Mouse (Mus musculus): ENCODE data around the gene Gm20683. TPM values are rescaled to one million over a fixed set of nuclear protein-coding genes. Genes with fewer than 3 reads are reported as not detected.

The Gm20683 gene
- polyA plus RNA-seq, 1 experiment from 2014 or later = 14.0 TPM

GRCm38 (mm10) chr17:25879750-25880149 lies 38.2 kb upstream of the Gm20683 start:
- Histone ChIP-seq H3K36me3 (peaks cover 11% of the 10 kb centered on the region), H3K9ac (no peak overlapping the region)

GRCm38 (mm10) chr17:25879261-25879660 lies 37.7 kb upstream of the Gm20683 start:
- Histone ChIP-seq H3K36me3 (peaks cover 11% of the 10 kb centered on the region), H3K9ac (no peak overlapping the region), H3K4me2 (no peak overlapping the region), H3K4me1 (replicated peaks) (peaks cover 37% of the 10 kb centered on the region), H3K27ac (replicated peaks) (no peak overlapping the region), H3K4me3 (no peak overlapping the region), H3K9me3 (no peaks in the 10 kb centered on the region), H3K27me3 (no peaks in the 10 kb centered on the region)
- no peak for ATAC-seq (ENCODE audit: low FRiP score, low read depth)
- WGBS = 45% methylated on average over 4 of the region's 4 CpGs

More at GRCm38 (mm10) chr17:25879750-25880149, 38.2 kb upstream of the Gm20683 start:
- no peaks in the 10 kb centered on the region for H3K9me3 ChIP-seq
- H3K27ac ChIP-seq (replicated peaks) = no peak overlapping the region
- no peak for ATAC-seq (ENCODE audit: low FRiP score, low read depth)
- no peaks in the 10 kb centered on the region for H3K27me3 ChIP-seq
- 61% methylated on average over 8 of the region's 8 CpGs for WGBS
- H3K4me1 ChIP-seq (replicated peaks) = peaks cover 36% of the 10 kb centered on the region
- no peak overlapping the region for H3K4me3 ChIP-seq
- H3K4me2 ChIP-seq = no peak overlapping the region

GRCm38 (mm10) chr17:25878611-25879180 lies 37.1 kb upstream of the Gm20683 start:
- Histone ChIP-seq H3K9ac (no peak overlapping the region), H3K9me3 (no peaks in the 10 kb centered on the region), H3K4me2 (no peak overlapping the region), H3K27ac (replicated peaks) (no peak overlapping the region), H3K4me3 (no peak overlapping the region), H3K36me3 (peaks cover 9% of the 10 kb centered on the region), H3K27me3 (no peaks in the 10 kb centered on the region), H3K4me1 (replicated peaks) (peaks cover 42% of the 10 kb centered on the region)
- WGBS = 84% methylated on average over 19 of the region's 19 CpGs
- ATAC-seq (ENCODE audit: low FRiP score, low read depth) = no peak

GRCm38 (mm10) chr17:25877741-25878610 lies 36.4 kb upstream of the Gm20683 start:
- no peak overlapping the region for H3K4me3 ChIP-seq
- 93% methylated on average over 32 of the region's 32 CpGs for WGBS
- H3K36me3 ChIP-seq = 0 out of 2 replicates have a peak, but pooled peaks cover 3% of the 10 kb centered on the region
- no peak overlapping the region for H3K4me2 ChIP-seq
- H3K9ac ChIP-seq = no peak overlapping the region
- H3K27me3 ChIP-seq = no peaks in the 10 kb centered on the region
- H3K4me1 ChIP-seq (replicated peaks) = peaks cover 43% of the 10 kb centered on the region
- no peaks in the 10 kb centered on the region for H3K9me3 ChIP-seq
- no peak for ATAC-seq (ENCODE audit: low FRiP score, low read depth)
- no peak overlapping the region for H3K27ac ChIP-seq (replicated peaks)

GRCm38 (mm10) chr17:25877025-25877424 lies 35.5 kb upstream of the Gm20683 start:
- no peak overlapping the region for H3K27ac ChIP-seq (replicated peaks)
- peak overlapping the region; percentile 90; the same call in 1 of the 2 replicates for H3K4me2 ChIP-seq
- 89% methylated on average over 3 of the region's 3 CpGs for WGBS
- H3K4me3 ChIP-seq = no peak overlapping the region
- H3K9ac ChIP-seq = no peak overlapping the region
- ATAC-seq (ENCODE audit: low FRiP score, low read depth) = no peak
- H3K27me3 ChIP-seq = no peaks in the 10 kb centered on the region
- peaks cover 43% of the 10 kb centered on the region for H3K4me1 ChIP-seq (replicated peaks)
- H3K36me3 ChIP-seq = 0 out of 2 replicates have a peak, but pooled peaks cover 3% of the 10 kb centered on the region
- H3K9me3 ChIP-seq = no peaks in the 10 kb centered on the region

GRCm38 (mm10) chr17:25876347-25876915 lies 34.9 kb upstream of the Gm20683 start:
- no peaks in the 10 kb centered on the region for H3K9me3 ChIP-seq
- no peaks in the 10 kb centered on the region for H3K27me3 ChIP-seq
- ATAC-seq (ENCODE audit: low FRiP score, low read depth) = no peak
- peak overlapping the region; percentile 85 for H3K9ac ChIP-seq
- WGBS = 61% methylated on average over 10 of the region's 10 CpGs
- 0 out of 2 replicates have a peak, but pooled peaks cover 3% of the 10 kb centered on the region for H3K36me3 ChIP-seq
- peak overlapping the region; percentile 90 for H3K4me2 ChIP-seq
- peak overlapping the region; percentile 64 for H3K4me3 ChIP-seq
- H3K4me1 ChIP-seq (replicated peaks) = peaks cover 43% of the 10 kb centered on the region
- peak overlapping the region; percentile 95; the same call in 1 of the 2 replicates for H3K27ac ChIP-seq (replicated peaks)

- Histone ChIP-seq H3K4me2 (peak overlapping the region; percentile 90), H3K36me3 (0 out of 2 replicates have a peak, but pooled peaks cover 3% of the 10 kb centered on the region), H3K9ac (peak overlapping the region; percentile 85), H3K9me3 (no peaks in the 10 kb centered on the region), H3K4me3 (peak overlapping the region; percentile 64), H3K27me3 (no peaks in the 10 kb centered on the region), H3K27ac (replicated peaks) (peak overlapping the region; percentile 95), H3K4me1 (replicated peaks) (peaks cover 34% of the 10 kb centered on the region)
- WGBS = under 1% methylated on average over 59 of the region's 59 CpGs
- peak; percentile 89 for ATAC-seq (ENCODE audit: low FRiP score, low read depth)
Observed at GRCm38 (mm10) chr17:25875171-25876136, 33.9 kb upstream of the Gm20683 start.

- ATAC-seq (ENCODE audit: low FRiP score, low read depth) = peak; percentile 67
- under 1% methylated on average over 25 of the region's 25 CpGs for WGBS
- Histone ChIP-seq H3K4me2 (peak within 1 kb of the TSS; percentile 90), H3K27ac (replicated peaks) (peak within 1 kb of the TSS; percentile 95), H3K27me3 (no peaks in the 10 kb centered on the region), H3K4me1 (replicated peaks) (peaks cover 27% of the 10 kb centered on the region), H3K9ac (peak within 1 kb of the TSS; percentile 85), H3K36me3 (0 out of 2 replicates have a peak, but pooled peaks cover 3% of the 10 kb centered on the region), H3K9me3 (no peaks in the 10 kb centered on the region), H3K4me3 (peak within 1 kb of the TSS; percentile 64)
Observed at GRCm38 (mm10) chr17:25874721-25875170, 33.2 kb upstream of the Gm20683 start, which contains the start of gene Mettl26. TSS of gene Mettl26 (plus strand) at chr17:25875074.

GRCm38 (mm10) chr17:25874148-25874720 lies 32.7 kb upstream of the Gm20683 start:
- H3K4me2 ChIP-seq = peak overlapping the region; percentile 90
- H3K27ac ChIP-seq (replicated peaks) = peak overlapping the region; percentile 95
- H3K27me3 ChIP-seq = no peaks in the 10 kb centered on the region
- H3K4me3 ChIP-seq = peak overlapping the region; percentile 64
- WGBS = 6% methylated on average over 14 of the region's 14 CpGs
- H3K9me3 ChIP-seq = no peaks in the 10 kb centered on the region
- peak; percentile 15; the same call in 1 of the 2 replicates for ATAC-seq (ENCODE audit: low FRiP score, low read depth)
- H3K4me1 ChIP-seq (replicated peaks) = peaks cover 26% of the 10 kb centered on the region
- H3K9ac ChIP-seq = peak overlapping the region; percentile 61
- H3K36me3 ChIP-seq = 0 out of 2 replicates have a peak, but pooled peaks cover 3% of the 10 kb centered on the region

GRCm38 (mm10) chr17:25873405-25874147 lies 32.0 kb upstream of the Gm20683 start:
- peak overlapping the region; percentile 61 for H3K9ac ChIP-seq
- H3K9me3 ChIP-seq = no peaks in the 10 kb centered on the region
- H3K4me3 ChIP-seq = peak overlapping the region; percentile 64
- 79% methylated on average over 11 of the region's 11 CpGs for WGBS
- H3K27me3 ChIP-seq = no peaks in the 10 kb centered on the region
- H3K4me2 ChIP-seq = peak overlapping the region; percentile 90
- H3K36me3 ChIP-seq = 0 out of 2 replicates have a peak, but pooled peaks cover 3% of the 10 kb centered on the region
- peaks cover 31% of the 10 kb centered on the region for H3K4me1 ChIP-seq (replicated peaks)
- ATAC-seq (ENCODE audit: low FRiP score, low read depth) = no peak
- peak overlapping the region; percentile 95 for H3K27ac ChIP-seq (replicated peaks)

Measured in hindbrain, embryonic 15.5 days (tissue).